Mouse (Mus musculus) small intestine, adult 2 months (tissue): Measurements from ENCODE around the gene Atp5k. TPM values are rescaled to one million over a fixed set of nuclear protein-coding genes. Genes with fewer than 3 reads are reported as not detected.

ENCODE experiments used
- H3K27ac ChIP-seq: fragments of 200-500 bp; 2 replicates; pipeline ENCODE4 v1.5.1; 2012; ENCODE audit warnings: low read depth, low read length, control low read depth, inconsistent platforms; ENCODE audit not compliant: insufficient read depth
- H3K27me3 ChIP-seq: fragments of 200-500 bp; 2 replicates; pipeline ENCODE4 v1.6.1; 2012; ENCODE audit warnings: mild to moderate bottlenecking, moderate library complexity, low read length, inconsistent platforms; ENCODE audit not compliant: control insufficient read depth, insufficient read depth
- H3K36me3 ChIP-seq: fragments of 200-500 bp; 2 replicates; pipeline ENCODE4 v1.6.1; 2012; ENCODE audit warnings: mild to moderate bottlenecking, low read length, control low read depth, inconsistent platforms; ENCODE audit not compliant: control insufficient read depth, insufficient read depth
- H3K4me1 ChIP-seq: fragments of 200-500 bp; 2 replicates; pipeline ENCODE4 v1.6.1; 2012; ENCODE audit warnings: low read length, inconsistent platforms, mixed read lengths; ENCODE audit not compliant: control insufficient read depth, insufficient read depth, insufficient read length
- H3K4me3 ChIP-seq: fragments of 200-500 bp; 2 replicates; pipeline ENCODE4 v1.5.1; 2012; ENCODE audit warnings: low read depth, mild to moderate bottlenecking, control low read depth, inconsistent platforms, low read length, moderate library complexity
- CTCF ChIP-seq: fragments of 200-500 bp; IDR thresholded peaks from 2 replicates; pipeline ENCODE4 v1.5.1; 2012; ENCODE audit warnings: low read depth, mild to moderate bottlenecking, control low read depth, inconsistent platforms, low read length, moderate library complexity, mixed read lengths; ENCODE audit not compliant: insufficient replicate concordance, insufficient read length; ENCODE audit errors: extremely low read depth
- POLR2A ChIP-seq: fragments of 200-500 bp; IDR thresholded peaks from 2 replicates; pipeline ENCODE4 v1.6.1; 2012; ENCODE audit warnings: low read depth, mild to moderate bottlenecking, control low read depth, inconsistent platforms, low read length, moderate library complexity
- WGBS: fragments of 180-500 bp; shearing (Covaris S2); methylation state at CpG from one replicate; pipeline ENCODE4 v1.1.7; 2018; 5-methylcytosine and 5-hydroxymethylcytosine counted together
- polyA plus RNA-seq: library from polyadenylated mRNA; depleted of rRNA; stranded (reverse); fragments of >200 nt; gene quantifications from 2 replicates; pipeline ENCODE4 v1.2.3, GENCODE M21; 2012

Atp5k gene
- polyA plus RNA-seq, 1 experiment: 35.2 TPM

- H3K36me3 ChIP-seq: no peaks in the 10 kb centered on the region
- H3K27ac ChIP-seq: 0 out of 2 replicates have a peak overlapping the region, but pooled peaks have one; percentile 10
- H3K4me3 ChIP-seq: no peak overlapping the region
- H3K27me3 ChIP-seq: no peaks in the 10 kb centered on the region
- TF ChIP-seq POLR2A (no peak), CTCF (no peak)
- H3K4me1 ChIP-seq: peaks cover 33% of the 10 kb centered on the region
- 67% methylated on average over 8 of the region's 8 CpGs for WGBS
Observed at GRCm38 (mm10) chr5:108450837-108451540, 16.7 kb upstream of the Atp5k start.

- H3K36me3 ChIP-seq: no peaks in the 10 kb centered on the region
- TF ChIP-seq CTCF: no peak
- 5% methylated on average over 24 of the region's 24 CpGs for WGBS
- H3K27ac ChIP-seq: peak within 1 kb of the TSS; percentile 79
- no peaks in the 10 kb centered on the region for H3K27me3 ChIP-seq
- H3K4me3 ChIP-seq: peak within 1 kb of the TSS; percentile 69
- H3K4me1 ChIP-seq: peaks cover 32% of the 10 kb centered on the region
Observed at GRCm38 (mm10) chr5:108448785-108449668, 14.8 kb upstream of the Atp5k start, which contains the start of gene Mfsd7a. Gene Mfsd7a (minus strand): TSS chr5:108448891.

DNA sequence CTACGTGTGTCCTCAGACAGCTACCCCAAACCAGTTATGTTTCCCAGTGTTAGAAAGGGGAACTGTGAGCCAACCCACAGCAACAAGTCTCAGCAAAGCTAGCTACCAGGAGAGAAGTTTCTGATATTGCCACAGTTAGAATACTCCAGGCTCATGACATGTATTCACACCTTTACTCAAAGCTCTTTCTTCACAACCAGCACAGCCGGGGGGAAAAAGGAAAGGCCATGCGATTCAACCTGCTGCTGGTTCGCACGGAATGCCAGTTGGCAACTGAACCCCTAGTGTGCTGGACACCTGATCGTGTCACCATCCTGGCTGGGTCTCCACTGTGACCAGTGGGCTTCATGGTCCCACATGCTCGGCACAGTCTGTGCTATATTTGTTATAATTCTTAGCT is 13.6 kb upstream of the Atp5k start:
- TF ChIP-seq POLR2A (no peak), CTCF (no peak)
- Histone ChIP-seq H3K4me3 (no peak overlapping the region), H3K36me3 (no peaks in the 10 kb centered on the region), H3K27me3 (no peaks in the 10 kb centered on the region), H3K4me1 (peaks cover 29% of the 10 kb centered on the region), H3K27ac (no peak overlapping the region)
- WGBS: 88% methylated on average over 7 of the region's 7 CpGs

DNA sequence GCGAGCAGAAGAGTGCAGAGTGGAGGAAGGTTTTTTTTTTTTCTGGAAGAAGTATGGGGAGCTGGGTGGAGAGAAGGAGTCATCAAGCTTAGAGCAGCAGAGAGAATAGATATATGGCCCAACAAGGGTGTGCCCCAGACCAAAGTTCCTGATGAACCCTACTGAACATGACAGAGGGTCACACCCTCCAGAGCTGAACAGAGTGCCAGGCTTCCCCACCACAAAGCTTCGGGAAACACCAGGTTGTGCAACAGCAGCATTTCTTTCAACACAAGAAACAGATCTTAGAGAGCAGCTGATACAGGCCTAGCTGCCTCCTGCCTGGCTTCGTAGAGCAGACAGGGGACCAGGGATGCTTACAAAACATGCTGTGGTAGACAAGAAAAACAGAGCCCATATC is 12.7 kb upstream of the Atp5k start:
- H3K36me3 ChIP-seq: no peaks in the 10 kb centered on the region
- 36% methylated on average over 3 of the region's 3 CpGs for WGBS
- TF ChIP-seq CTCF (no peak), POLR2A (no peak)

DNA sequence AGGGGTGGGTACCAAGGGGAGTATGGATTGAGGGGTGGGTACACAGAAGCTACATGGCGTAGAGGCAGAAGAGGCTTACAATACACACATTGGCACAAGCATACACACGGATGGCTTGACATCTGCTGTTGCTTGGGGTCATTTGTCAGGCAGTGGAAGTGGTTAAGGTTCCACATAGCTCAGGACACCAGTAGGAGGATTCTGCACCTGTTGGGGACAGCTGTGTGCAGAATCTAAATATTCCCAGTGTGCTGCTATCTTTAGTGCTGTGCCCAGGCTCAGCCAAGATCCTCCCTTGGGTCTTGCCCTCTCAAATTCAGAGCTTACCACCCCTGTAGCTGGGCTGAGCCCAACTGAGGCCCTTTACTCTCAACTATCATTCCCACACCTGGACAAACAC is 1.9 kb upstream of the Atp5k start:
- TF ChIP-seq POLR2A: no peak
- no peak for TF ChIP-seq CTCF
- H3K27me3 ChIP-seq: no peaks in the 10 kb centered on the region
- no peak overlapping the region for H3K27ac ChIP-seq
- peaks cover 5% of the 10 kb centered on the region for H3K4me1 ChIP-seq
- no peak overlapping the region for H3K4me3 ChIP-seq
- H3K36me3 ChIP-seq: peaks cover 14% of the 10 kb centered on the region
- 76% methylated on average over 2 of the region's 2 CpGs for WGBS

More for the DNA sequence above, 12.7 kb upstream of the Atp5k start:
- Histone ChIP-seq H3K4me1 (peaks cover 27% of the 10 kb centered on the region), H3K27ac (peak overlapping the region; percentile 27), H3K4me3 (no peak overlapping the region), H3K27me3 (no peaks in the 10 kb centered on the region)

DNA sequence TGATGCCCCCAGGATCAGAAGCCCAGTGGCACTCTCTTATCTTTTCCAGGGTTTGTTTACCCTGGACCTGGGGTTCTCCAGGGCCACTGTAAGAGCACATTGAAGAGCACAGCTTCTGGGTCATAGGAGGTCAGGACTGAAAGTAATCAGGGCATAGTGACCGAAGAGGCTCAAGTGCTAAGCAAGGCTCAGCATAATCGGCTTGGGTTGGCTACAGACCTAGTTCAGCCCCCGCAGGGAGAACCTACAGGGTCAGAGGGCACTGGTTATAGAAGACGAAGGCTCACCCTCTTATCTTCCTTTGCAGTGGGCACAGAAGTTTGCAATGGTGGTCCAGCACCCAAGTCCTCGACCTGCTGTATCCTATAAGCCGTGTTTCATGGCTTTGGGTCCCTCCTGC is 3.1 kb downstream of the Atp5k start:
- Histone ChIP-seq H3K27ac (no peak overlapping the region), H3K4me1 (peaks cover 5% of the 10 kb centered on the region; the same call in 1 of the 2 replicates), H3K4me3 (no peak overlapping the region), H3K36me3 (peaks cover 31% of the 10 kb centered on the region), H3K27me3 (no peaks in the 10 kb centered on the region)
- TF ChIP-seq POLR2A (no peak), CTCF (no peak)
- 87% methylated on average over 6 of the region's 6 CpGs for WGBS

DNA sequence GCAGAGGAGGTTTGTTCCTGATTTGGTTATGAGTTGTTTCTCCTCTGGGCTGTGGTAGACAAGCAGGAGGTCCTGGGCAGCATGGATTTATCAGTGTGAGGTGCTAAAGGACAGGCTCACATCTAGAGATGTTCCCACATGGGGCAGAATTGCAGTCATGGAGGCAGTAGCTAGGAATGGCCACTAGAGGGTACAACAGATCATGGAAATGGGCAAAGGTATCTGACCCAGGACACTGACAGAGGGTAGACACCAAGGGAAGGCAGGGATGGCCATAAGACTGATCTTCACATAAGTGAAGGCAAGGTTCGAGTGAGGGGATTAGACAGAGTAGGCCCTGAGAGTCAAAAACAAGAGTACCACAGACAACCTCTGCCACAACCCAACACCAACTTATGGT is 7.1 kb downstream of the Atp5k start:
- peaks cover 2% of the 10 kb centered on the region; the same call in 1 of the 2 replicates for H3K4me1 ChIP-seq
- 34% methylated on average over 1 of the region's 1 CpGs for WGBS
- TF ChIP-seq CTCF (peak; percentile 71; the same call in 1 of the 2 replicates), POLR2A (no peak)
- no peak overlapping the region for H3K4me3 ChIP-seq
- peaks cover 24% of the 10 kb centered on the region for H3K36me3 ChIP-seq
- H3K27ac ChIP-seq: no peak overlapping the region
- H3K27me3 ChIP-seq: no peaks in the 10 kb centered on the region
